Mouse (Mus musculus): ENCODE measurements at regions not wholly inside any gene's neighbourhood (a gene's known extent, or its start where the extent isn't known, plus 50 kb on each side); places are given as distances from the start of the nearest gene placed in this dataset.

- no peak for ATAC-seq (replicated peaks; ENCODE audit: low FRiP score, poor library complexity, severe bottlenecking)
Observed at GRCm38 (mm10) chr3:56437058-56437457, 253.6 kb upstream of the Nbea start.

- ATAC-seq (replicated peaks; ENCODE audit: low FRiP score, poor library complexity, severe bottlenecking), result no peak
Observed at GRCm38 (mm10) chr3:56433495-56433894, 250.0 kb upstream of the Nbea start.

- ATAC-seq (replicated peaks; ENCODE audit: low FRiP score, poor library complexity, severe bottlenecking), result no peak
Observed at GRCm38 (mm10) chr3:56427201-56427600, 243.7 kb upstream of the Nbea start.

- no peak for ATAC-seq (replicated peaks; ENCODE audit: low FRiP score, poor library complexity, severe bottlenecking)
Observed at GRCm38 (mm10) chr3:56397851-56398496, 214.5 kb upstream of the Nbea start.

- ATAC-seq (replicated peaks; ENCODE audit: low FRiP score, poor library complexity, severe bottlenecking), result no peak
Observed at GRCm38 (mm10) chr3:56393134-56393533, 209.6 kb upstream of the Nbea start.

- no peak for ATAC-seq (replicated peaks; ENCODE audit: low FRiP score, poor library complexity, severe bottlenecking)
Observed at GRCm38 (mm10) chr3:56380316-56380715, 196.8 kb upstream of the Nbea start.

GRCm38 (mm10) chr3:56379500-56379899 is 196.0 kb upstream of the Nbea start:
- ATAC-seq (replicated peaks; ENCODE audit: low FRiP score, poor library complexity, severe bottlenecking), result no peak

GRCm38 (mm10) chr3:56362543-56362942 is 179.0 kb upstream of the Nbea start:
- no peak for ATAC-seq (replicated peaks; ENCODE audit: low FRiP score, poor library complexity, severe bottlenecking)

GRCm38 (mm10) chr3:56357035-56357701 is 173.7 kb upstream of the Nbea start:
- ATAC-seq (replicated peaks; ENCODE audit: low FRiP score, poor library complexity, severe bottlenecking), result no peak

- no peak for ATAC-seq (replicated peaks; ENCODE audit: low FRiP score, poor library complexity, severe bottlenecking)
Observed at GRCm38 (mm10) chr3:56356163-56356882, 172.8 kb upstream of the Nbea start.
